Mouse (Mus musculus): ENCODE results near the gene Syt6.
"Not testable (repeated sequence)": the region's sequence is repeated elsewhere in the genome, so short reads cannot be mapped to it uniquely, and the experiment has no call there.

Syt6 gene

GRCm38 (mm10) chr3:103645968-103646367 lies 70.9 kb downstream of the Syt6 start, which contains the start of gene Atg4a-ps:
Gene Atg4a-ps, minus strand, starts transcription at chr3:103646068.
- DNase-seq (ENCODE audit: extremely low read depth, low read depth, low spot score): not testable (repeated sequence)

DNA sequence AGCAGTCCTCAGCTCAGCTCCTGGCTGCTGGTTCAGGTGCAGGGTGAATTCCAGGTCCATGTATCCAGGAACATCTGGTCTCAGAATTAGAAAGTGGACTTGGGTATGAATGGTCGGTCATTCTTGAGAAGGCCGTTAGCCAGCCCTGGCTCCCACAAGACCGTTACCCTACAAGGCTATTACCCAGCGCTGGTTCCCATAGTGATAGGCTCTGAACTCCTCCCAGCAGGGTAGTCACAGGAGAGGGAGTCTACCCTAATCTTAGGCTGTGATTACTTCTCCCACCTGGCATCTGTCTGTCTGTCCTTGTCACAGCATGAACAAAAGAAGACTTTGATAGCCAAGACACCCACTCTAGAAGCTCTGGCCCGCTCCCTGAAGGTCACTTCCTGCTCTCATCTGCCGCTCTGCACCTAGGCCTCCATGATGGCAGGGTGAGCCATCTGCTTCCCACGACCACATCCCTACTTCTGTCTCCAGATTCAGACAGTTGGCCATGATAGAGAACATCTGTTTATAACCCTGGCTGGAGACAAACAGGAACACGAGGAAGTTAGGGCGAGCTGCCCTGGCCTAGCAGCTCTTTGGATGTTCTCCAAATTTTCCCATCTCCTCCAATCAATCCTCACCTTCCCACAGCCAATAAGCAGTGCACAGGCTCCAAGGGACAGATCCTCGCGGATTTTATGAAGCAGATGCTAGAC lies 72.3 kb downstream of the Syt6 start:
- DNase-seq (ENCODE audit: extremely low read depth, low read depth, low spot score): no peak

- DNase-seq (ENCODE audit: extremely low read depth, low read depth, low spot score): no peak
These were observed 73.5 kb downstream of the Syt6 start for GRCm38 (mm10) chr3:103648486-103648885.

- DNase-seq (ENCODE audit: extremely low read depth, low read depth, low spot score): no peak
These were observed 74.7 kb downstream of the Syt6 start for GRCm38 (mm10) chr3:103649716-103650115.

DNA sequence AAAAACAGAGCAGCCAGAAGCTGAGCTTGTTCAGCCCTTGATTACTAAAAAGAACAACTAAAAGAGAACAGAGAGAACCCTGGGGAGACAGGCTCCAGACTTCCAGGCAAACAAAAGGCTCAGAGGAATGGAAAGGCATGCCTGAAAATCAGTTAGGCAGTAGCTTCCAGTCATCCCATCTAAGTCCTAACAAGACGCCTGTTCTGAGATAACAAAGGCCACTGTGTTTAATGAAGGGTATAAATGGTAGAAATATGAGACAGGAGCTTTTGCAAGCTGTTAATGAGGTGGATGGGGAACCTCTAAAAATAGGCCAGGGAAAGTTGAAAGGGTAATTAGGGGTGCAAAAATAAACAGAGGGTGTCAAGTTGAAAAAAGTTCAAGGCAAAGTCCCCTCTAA lies 75.4 kb downstream of the Syt6 start:
- no peak for DNase-seq (ENCODE audit: extremely low read depth, low read depth, low spot score)

- DNase-seq (ENCODE audit: extremely low read depth, low read depth, low spot score): no peak
These were observed 85.0 kb downstream of the Syt6 start for GRCm38 (mm10) chr3:103660012-103660411.

DNA sequence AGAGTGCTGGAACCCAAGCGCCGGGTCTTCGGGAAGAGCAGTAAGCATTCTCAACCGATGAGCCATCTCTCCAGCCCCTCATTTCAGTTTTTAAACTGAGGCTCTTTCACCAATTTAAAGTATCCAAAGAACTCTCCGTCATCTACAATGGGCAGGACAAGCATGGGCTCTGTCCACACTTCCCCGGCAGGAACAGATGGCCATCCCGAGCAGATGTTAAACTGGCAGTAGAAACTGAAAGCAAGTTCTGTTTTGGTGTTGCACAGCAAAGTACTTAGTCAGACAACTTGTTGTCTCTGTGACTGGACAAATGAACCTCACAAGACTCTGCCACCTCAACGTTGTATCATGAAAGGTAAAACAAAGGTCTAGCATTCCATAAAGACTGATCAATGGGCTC lies 86.7 kb downstream of the Syt6 start:
- no peak for DNase-seq (ENCODE audit: extremely low read depth, low read depth, low spot score)

GRCm38 (mm10) chr3:103663385-103663784 lies 88.4 kb downstream of the Syt6 start:
- DNase-seq (ENCODE audit: extremely low read depth, low read depth, low spot score): no peak

- no peak for DNase-seq (ENCODE audit: extremely low read depth, low read depth, low spot score)
These were observed 97.1 kb downstream of the Syt6 start for GRCm38 (mm10) chr3:103672113-103672512.

GRCm38 (mm10) chr3:103672716-103673115 lies 97.7 kb downstream of the Syt6 start:
- no peak for DNase-seq (ENCODE audit: extremely low read depth, low read depth, low spot score)

DNA sequence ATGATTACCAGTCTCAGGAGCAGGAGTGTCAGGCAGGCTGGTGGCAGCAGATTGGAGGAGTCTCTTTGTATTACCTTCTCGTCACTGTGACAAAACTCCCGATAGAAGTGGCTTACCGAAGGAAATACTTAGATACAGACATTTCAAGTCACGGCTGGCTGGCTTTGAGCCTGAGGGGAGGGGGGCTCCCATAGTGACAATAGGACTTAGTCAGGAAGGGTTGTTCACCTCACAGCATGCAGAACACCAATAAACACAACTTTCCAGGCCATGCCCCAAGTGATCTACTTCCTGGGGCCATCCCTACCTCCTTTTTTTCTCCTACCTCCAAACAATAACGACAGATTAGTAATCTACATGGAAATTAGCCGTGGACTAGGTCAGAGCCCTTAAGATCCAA lies 103.8 kb downstream of the Syt6 start:
- DNase-seq (ENCODE audit: extremely low read depth, low read depth, low spot score): no peak

- no peak for DNase-seq (ENCODE audit: extremely low read depth, low read depth, low spot score)
These were observed 107.4 kb downstream of the Syt6 start for GRCm38 (mm10) chr3:103682473-103682872.

DNA sequence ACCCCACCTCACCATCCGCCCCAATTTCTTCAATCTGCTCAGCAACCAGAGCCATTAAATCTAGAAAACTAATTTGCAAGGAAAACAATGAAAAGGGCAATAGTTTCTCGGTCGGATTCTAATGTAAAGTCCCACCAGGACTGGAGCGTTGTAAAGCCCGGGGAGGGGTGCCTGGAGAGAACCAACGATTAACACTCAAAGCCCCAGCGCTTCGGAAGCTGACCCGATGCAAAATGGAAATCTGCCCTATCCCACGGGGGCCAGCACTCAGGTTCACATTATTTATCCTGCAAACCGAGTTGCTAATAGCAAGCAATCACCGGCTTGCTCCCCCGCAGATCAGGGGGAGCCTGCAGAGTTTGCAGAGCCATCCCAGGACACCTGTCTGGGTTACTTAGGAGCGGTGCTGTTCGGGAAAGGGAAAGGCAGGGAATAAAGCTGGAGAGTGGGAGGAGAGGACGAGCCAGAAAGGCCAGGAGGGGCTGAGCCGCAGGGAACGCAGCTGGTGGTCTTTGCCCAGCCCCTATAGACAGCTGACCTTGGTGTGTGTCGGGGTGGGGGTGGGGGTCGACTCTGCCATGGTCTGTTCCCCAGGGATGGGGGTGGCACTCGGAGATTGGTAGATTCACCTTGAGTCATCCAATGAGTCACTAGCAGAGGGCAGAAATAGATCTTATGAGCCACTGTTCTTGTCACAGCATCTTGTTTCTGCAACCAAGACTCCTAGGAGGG lies 108.4 kb downstream of the Syt6 start:
- DNase-seq (ENCODE audit: extremely low read depth, low read depth, low spot score): no peak

- DNase-seq (ENCODE audit: extremely low read depth, low read depth, low spot score): no peak
These were observed 108.9 kb downstream of the Syt6 start for GRCm38 (mm10) chr3:103683966-103684319.

DNA sequence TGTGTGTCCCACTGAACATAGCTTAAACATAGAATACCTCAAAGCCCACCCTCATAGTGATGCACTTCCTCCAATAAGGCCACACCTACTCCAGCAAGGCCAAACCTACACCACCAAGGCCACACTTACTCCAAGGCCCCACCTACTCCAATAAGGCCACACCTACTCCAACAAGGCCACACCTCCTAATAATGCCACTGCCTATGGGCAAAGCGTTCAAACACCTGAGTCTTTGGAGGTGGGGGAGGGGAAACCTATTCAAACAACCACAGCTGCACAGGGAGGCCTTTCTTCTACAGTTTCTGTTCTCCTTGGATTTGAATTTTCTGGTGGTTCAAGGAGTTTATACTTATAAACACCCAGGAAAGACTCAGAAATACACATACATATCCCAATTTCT lies 114.0 kb downstream of the Syt6 start:
- no peak for DNase-seq (ENCODE audit: extremely low read depth, low read depth, low spot score)

GRCm38 (mm10) chr3:103690506-103690905 lies 115.5 kb downstream of the Syt6 start:
- DNase-seq (ENCODE audit: extremely low read depth, low read depth, low spot score): no peak

Data from fat pad, adult 2 months (tissue).